Mouse (Mus musculus) hindbrain, embryonic 16.5 days (tissue): Measurements from ENCODE around the gene Aktip. TPM values are rescaled to one million over a fixed set of nuclear protein-coding genes. Genes with fewer than 3 reads are reported as not detected.

Experiments used
- ATAC-seq: fragments of 200-750 bp; cut with Nextera tagmentation; 2 replicates; pipeline ENCODE4 v1.8.0; 2017; ENCODE audit warnings: moderate TSS enrichment, moderate library complexity
- H3K27ac ChIP-seq: fragments of 300-500 bp; sonication (generic); 2 replicates; pipeline ENCODE4 v1.5.1; 2014; ENCODE audit warnings: low read depth, mild to moderate bottlenecking, control low read depth, low read length, moderate library complexity
- H3K27me3 ChIP-seq: fragments of 300-500 bp; sonication (generic); replicated peaks from 2 replicates; pipeline ENCODE4 v1.6.1; 2014; ENCODE audit warnings: low read length; ENCODE audit not compliant: control insufficient read depth, insufficient read depth
- H3K36me3 ChIP-seq: fragments of 300-500 bp; sonication (generic); 2 replicates; pipeline ENCODE4 v1.6.1; 2014; ENCODE audit warnings: mild to moderate bottlenecking, low read length, moderate library complexity, mixed read lengths; ENCODE audit not compliant: control insufficient read depth, insufficient read depth
- H3K4me1 ChIP-seq: fragments of 300-500 bp; sonication (generic); 2 replicates; pipeline ENCODE4 v1.6.1; 2014; ENCODE audit warnings: low read depth, low read length; ENCODE audit not compliant: control insufficient read depth, insufficient read depth
- H3K4me2 ChIP-seq: fragments of 300-500 bp; sonication (generic); 2 replicates; pipeline ENCODE4 v1.6.1; 2014; ENCODE audit warnings: mild to moderate bottlenecking, low read length, control low read depth, moderate library complexity
- H3K4me3 ChIP-seq: fragments of 300-500 bp; sonication (generic); 2 replicates; pipeline ENCODE4 v1.5.1; 2014; ENCODE audit warnings: mild to moderate bottlenecking, low read length, control low read depth, moderate library complexity
- H3K9ac ChIP-seq: fragments of 300-500 bp; sonication (generic); 2 replicates; pipeline ENCODE4 v1.6.1; 2014; ENCODE audit warnings: low read depth, mild to moderate bottlenecking, control low read depth, low read length, moderate library complexity
- H3K9me3 ChIP-seq: fragments of 300-500 bp; sonication (generic); 2 replicates; pipeline ENCODE4 v1.6.1; 2014; ENCODE audit warnings: mild to moderate bottlenecking, low read length, moderate library complexity; ENCODE audit not compliant: control insufficient read depth
- WGBS: fragments of 180-500 bp; shearing (Covaris S2); extraction: QIAGEN DNeasy Blood & Tissue Kit; methylation state at CpG from one replicate; pipeline ENCODE4 v1.1.7; 2014; 5-methylcytosine and 5-hydroxymethylcytosine counted together
- polyA plus RNA-seq: library from polyadenylated mRNA; unstranded; fragments of >200 nt; fragmentation: Nextera tagmentation; extraction: Ambion mirVana; gene quantifications from 2 replicates; pipeline ENCODE4 v1.2.1, GENCODE M21; 2015

Aktip gene
- polyA plus RNA-seq, 1 experiment from 2014 or later, result 140 TPM

- Histone ChIP-seq H3K9me3 (no peaks in the 10 kb centered on the region), H3K9ac (no peak overlapping the region), H3K27me3 (no peaks in the 10 kb centered on the region), H3K27ac (no peak overlapping the region), H3K4me3 (no peak overlapping the region), H3K4me2 (no peak overlapping the region), H3K4me1 (peaks cover 2% of the 10 kb centered on the region), H3K36me3 (peaks cover 52% of the 10 kb centered on the region)
- no peak for ATAC-seq
- WGBS, result 95% methylated on average over 8 of the region's 8 CpGs
Observed at GRCm38 (mm10) chr8:91126786-91127185, 73.0 kb downstream of the Aktip start.

GRCm38 (mm10) chr8:91124315-91124714, 75.5 kb downstream of the Aktip start:
- H3K9ac ChIP-seq, result no peak overlapping the region
- H3K27me3 ChIP-seq, result no peaks in the 10 kb centered on the region
- H3K9me3 ChIP-seq, result no peaks in the 10 kb centered on the region
- no peak for ATAC-seq
- H3K4me3 ChIP-seq, result no peak overlapping the region
- WGBS, result 96% methylated on average over 5 of the region's 5 CpGs
- no peak overlapping the region for H3K27ac ChIP-seq
- H3K36me3 ChIP-seq, result peaks cover 59% of the 10 kb centered on the region
- no peak overlapping the region for H3K4me2 ChIP-seq
- H3K4me1 ChIP-seq, result no peaks in the 10 kb centered on the region

GRCm38 (mm10) chr8:91118131-91118530, 81.6 kb downstream of the Aktip start:
- no peak for ATAC-seq
- no peak overlapping the region for H3K27ac ChIP-seq
- 78% methylated on average over 3 of the region's 3 CpGs for WGBS
- no peak overlapping the region for H3K9ac ChIP-seq
- no peaks in the 10 kb centered on the region for H3K27me3 ChIP-seq
- H3K4me1 ChIP-seq, result no peaks in the 10 kb centered on the region
- H3K36me3 ChIP-seq, result peaks cover 31% of the 10 kb centered on the region
- no peak overlapping the region for H3K4me2 ChIP-seq
- H3K9me3 ChIP-seq, result no peaks in the 10 kb centered on the region
- no peak overlapping the region for H3K4me3 ChIP-seq

GRCm38 (mm10) chr8:91117537-91117936, 82.2 kb downstream of the Aktip start:
- no peak for ATAC-seq

GRCm38 (mm10) chr8:91114910-91115309, 84.9 kb downstream of the Aktip start:
- Histone ChIP-seq H3K4me2 (no peak overlapping the region), H3K27me3 (no peaks in the 10 kb centered on the region), H3K9ac (no peak overlapping the region), H3K36me3 (peaks cover 19% of the 10 kb centered on the region), H3K4me1 (no peaks in the 10 kb centered on the region), H3K4me3 (no peak overlapping the region), H3K9me3 (no peaks in the 10 kb centered on the region), H3K27ac (no peak overlapping the region)
- no peak for ATAC-seq
- WGBS, result 79% methylated on average over 11 of the region's 11 CpGs

More at GRCm38 (mm10) chr8:91117537-91117936, 82.2 kb downstream of the Aktip start:
- no peaks in the 10 kb centered on the region for H3K9me3 ChIP-seq
- H3K4me3 ChIP-seq, result no peak overlapping the region
- H3K4me1 ChIP-seq, result no peaks in the 10 kb centered on the region
- no peaks in the 10 kb centered on the region for H3K27me3 ChIP-seq
- H3K36me3 ChIP-seq, result peaks cover 28% of the 10 kb centered on the region
- no peak overlapping the region for H3K27ac ChIP-seq
- H3K9ac ChIP-seq, result no peak overlapping the region
- 93% methylated on average over 4 of the region's 4 CpGs for WGBS
- no peak overlapping the region for H3K4me2 ChIP-seq

- no peaks in the 10 kb centered on the region for H3K4me1 ChIP-seq
- H3K9me3 ChIP-seq, result no peaks in the 10 kb centered on the region
- peak; percentile 30; the same call in 1 of the 2 replicates for ATAC-seq
- no peak overlapping the region for H3K9ac ChIP-seq
- no peak overlapping the region for H3K27ac ChIP-seq
- H3K36me3 ChIP-seq, result peaks cover 18% of the 10 kb centered on the region
- no peak overlapping the region for H3K4me3 ChIP-seq
- no peak overlapping the region for H3K4me2 ChIP-seq
- H3K27me3 ChIP-seq, result no peaks in the 10 kb centered on the region
- WGBS, result 96% methylated on average over 5 of the region's 5 CpGs
Observed at GRCm38 (mm10) chr8:91114428-91114827, 85.3 kb downstream of the Aktip start.

- Histone ChIP-seq H3K27me3 (no peaks in the 10 kb centered on the region), H3K4me1 (no peaks in the 10 kb centered on the region), H3K36me3 (peaks cover 18% of the 10 kb centered on the region), H3K9me3 (no peaks in the 10 kb centered on the region), H3K4me3 (no peak overlapping the region), H3K9ac (no peak overlapping the region), H3K4me2 (no peak overlapping the region), H3K27ac (no peak overlapping the region)
- WGBS, result 94% methylated on average over 5 of the region's 5 CpGs
- ATAC-seq, result no peak
Observed at GRCm38 (mm10) chr8:91111868-91112477, 87.8 kb downstream of the Aktip start.

GRCm38 (mm10) chr8:91106271-91106670, 93.5 kb downstream of the Aktip start:
- H3K36me3 ChIP-seq, result peaks cover 18% of the 10 kb centered on the region

GRCm38 (mm10) chr8:91098106-91098505, 101.7 kb downstream of the Aktip start:
- no peaks in the 10 kb centered on the region for H3K9me3 ChIP-seq
- no peak overlapping the region for H3K4me2 ChIP-seq
- no peaks in the 10 kb centered on the region for H3K4me1 ChIP-seq
- no peaks in the 10 kb centered on the region for H3K27me3 ChIP-seq
- no peak overlapping the region for H3K4me3 ChIP-seq
- 89% methylated on average over 6 of the region's 6 CpGs for WGBS
- H3K27ac ChIP-seq, result no peak overlapping the region
- ATAC-seq, result no peak
- peaks cover 16% of the 10 kb centered on the region for H3K36me3 ChIP-seq
- H3K9ac ChIP-seq, result no peak overlapping the region

More at GRCm38 (mm10) chr8:91106271-91106670, 93.5 kb downstream of the Aktip start:
- WGBS, result 94% methylated on average over 12 of the region's 12 CpGs
- no peak overlapping the region for H3K9ac ChIP-seq
- no peak overlapping the region for H3K4me3 ChIP-seq
- no peak overlapping the region for H3K4me2 ChIP-seq
- no peaks in the 10 kb centered on the region for H3K27me3 ChIP-seq
- no peak overlapping the region for H3K27ac ChIP-seq
- ATAC-seq, result no peak
- no peaks in the 10 kb centered on the region for H3K9me3 ChIP-seq
- no peaks in the 10 kb centered on the region for H3K4me1 ChIP-seq
